Mouse (Mus musculus) ES-Bruce4 (cell line): Measurements from ENCODE around the gene Dusp22.

Experiments used
- CTCF ChIP-seq: IDR thresholded peaks from one replicate; pipeline ENCODE4 v1.8.1; 2011; ENCODE audit warnings: low read depth, low read length
- EP300 ChIP-seq: IDR thresholded peaks from 2 replicates; pipeline ENCODE4 v1.6.1; 2011; ENCODE audit warnings: low read depth, low read length; ENCODE audit not compliant: insufficient read depth

DNA sequence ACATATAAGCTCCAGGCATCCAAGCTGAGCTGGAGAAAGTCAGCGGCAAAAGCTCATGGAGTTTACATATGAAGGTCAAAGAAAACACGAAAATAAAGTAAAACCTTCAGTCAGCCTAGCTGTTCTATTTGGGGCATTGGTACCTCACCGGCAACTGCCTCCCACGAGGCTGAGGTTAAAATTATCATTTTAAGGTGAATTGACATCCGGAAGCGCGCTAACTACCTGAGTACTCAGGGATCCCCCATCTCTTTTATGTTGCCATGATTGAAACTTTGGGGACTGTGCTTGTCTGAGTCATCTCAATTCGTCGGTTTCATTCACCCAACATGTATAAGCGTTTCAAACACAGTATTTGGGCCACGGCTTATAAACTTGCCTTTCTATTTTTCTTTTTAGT is 88.5 kb downstream of the Dusp22 start:
- TF ChIP-seq CTCF, result no peak
- TF ChIP-seq EP300, result no peak
